Mouse (Mus musculus) spleen, postnatal 4 days (tissue): ENCODE data around the gene Efs.
A peak's percentile ranks its signal among the peaks of the same experiment; 100 is the strongest.
"Not testable (repeated sequence)": the region's sequence is repeated elsewhere in the genome, so short reads cannot be mapped to it uniquely, and the experiment has no call there.

Experiments used
- DNase-seq, 2 experiments: peaks; one replicate each; pipeline ENCODE4 v3.0.0; 2022; ENCODE audit warnings: low spot score in 2 of 2

Efs gene

GRCm38 (mm10) chr14:54948781-54949180 lies 22.9 kb upstream of the Efs start:
- DNase-seq, result no peak

- DNase-seq, result not testable (repeated sequence)
Observed at GRCm38 (mm10) chr14:54947008-54947407, 21.1 kb upstream of the Efs start.

- no peak for DNase-seq
Observed at GRCm38 (mm10) chr14:54945975-54946704, 20.2 kb upstream of the Efs start.

- no peak for DNase-seq
Observed at GRCm38 (mm10) chr14:54944939-54945338, 19.0 kb upstream of the Efs start.

- DNase-seq, result no peak
Observed at GRCm38 (mm10) chr14:54943971-54944370, 18.0 kb upstream of the Efs start.

GRCm38 (mm10) chr14:54942479-54942878 lies 16.6 kb upstream of the Efs start:
- no peak for DNase-seq

- no peak for DNase-seq
Observed at GRCm38 (mm10) chr14:54941024-54941978, 15.4 kb upstream of the Efs start.

GRCm38 (mm10) chr14:54940176-54940530 lies 14.2 kb upstream of the Efs start:
- DNase-seq, result no peak

GRCm38 (mm10) chr14:54939434-54940175 lies 13.7 kb upstream of the Efs start:
- peak; percentile 55 to 76 for DNase-seq

GRCm38 (mm10) chr14:54938431-54939219 lies 12.7 kb upstream of the Efs start:
- DNase-seq, result no peak

GRCm38 (mm10) chr14:54937361-54938182 lies 11.6 kb upstream of the Efs start:
- no peak for DNase-seq

GRCm38 (mm10) chr14:54936831-54937160 lies 10.9 kb upstream of the Efs start:
- no peak for DNase-seq

- no peak for DNase-seq
Observed at GRCm38 (mm10) chr14:54935904-54936830, 10.2 kb upstream of the Efs start, which contains the start of gene Cmtm5. TSS of gene Cmtm5 (plus strand) at chr14:54936261.

- DNase-seq, result no peak
Observed at GRCm38 (mm10) chr14:54932645-54933150, 6.8 kb upstream of the Efs start, which contains the start of gene Il25. TSS of gene Il25 (plus strand) at chr14:54932695.

- DNase-seq, result no peak
Observed at GRCm38 (mm10) chr14:54930431-54930830, 4.5 kb upstream of the Efs start.

GRCm38 (mm10) chr14:54929801-54930200 lies 3.9 kb upstream of the Efs start:
- DNase-seq, result no peak

- DNase-seq, result no peak
Observed at GRCm38 (mm10) chr14:54927296-54927695, 1.4 kb upstream of the Efs start.

- no peak for DNase-seq
Observed at GRCm38 (mm10) chr14:54926401-54927158, 654 bp upstream of the Efs start.
